Mouse (Mus musculus) spleen, adult 2 months (tissue): ENCODE measurements around the gene Capg.

ENCODE experiments used
- CTCF ChIP-seq: fragments of 200-500 bp; IDR thresholded peaks from 2 replicates; pipeline ENCODE4 v1.5.1; 2011; ENCODE audit warnings: mild to moderate bottlenecking, inconsistent platforms; ENCODE audit not compliant: insufficient read depth, insufficient read length, insufficient replicate concordance; ENCODE audit errors: extremely low read depth
- POLR2A ChIP-seq: fragments of 200-500 bp; IDR thresholded peaks from 2 replicates; pipeline ENCODE4 v1.6.1; 2011; ENCODE audit warnings: low read depth, low read length, inconsistent platforms

GRCm38 (mm10) chr6:72532580-72532979 lies 11.6 kb upstream of the Capg start:
- TF ChIP-seq POLR2A (no peak), CTCF (no peak)
